Mouse (Mus musculus): ENCODE data around the gene Thap3.

The Thap3 gene

DNA sequence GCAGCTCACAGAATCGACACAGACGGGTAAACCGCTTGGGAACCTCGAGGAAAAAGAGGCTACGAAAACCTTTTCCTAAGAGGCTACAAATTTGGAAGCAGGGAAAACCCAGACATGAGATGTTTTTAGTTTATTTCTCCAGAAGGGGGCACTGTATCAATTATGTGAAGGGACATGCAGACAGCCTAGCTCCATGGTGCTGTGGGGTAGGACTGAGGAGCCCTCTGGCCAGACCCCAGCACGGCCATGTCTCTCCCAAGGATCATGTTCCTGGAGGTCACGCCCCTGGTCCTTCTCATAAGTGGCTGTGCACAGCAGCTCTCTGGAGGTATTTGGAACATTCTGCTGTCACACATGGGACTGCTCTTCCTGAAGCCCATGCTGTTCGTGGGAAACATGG lies 8.1 kb downstream of the Thap3 start:
- no peak for DNase-seq

- DNase-seq: peak; percentile 85
These were observed 11.0 kb downstream of the Thap3 start for GRCm38 (mm10) chr4:151977748-151978147.

DNA sequence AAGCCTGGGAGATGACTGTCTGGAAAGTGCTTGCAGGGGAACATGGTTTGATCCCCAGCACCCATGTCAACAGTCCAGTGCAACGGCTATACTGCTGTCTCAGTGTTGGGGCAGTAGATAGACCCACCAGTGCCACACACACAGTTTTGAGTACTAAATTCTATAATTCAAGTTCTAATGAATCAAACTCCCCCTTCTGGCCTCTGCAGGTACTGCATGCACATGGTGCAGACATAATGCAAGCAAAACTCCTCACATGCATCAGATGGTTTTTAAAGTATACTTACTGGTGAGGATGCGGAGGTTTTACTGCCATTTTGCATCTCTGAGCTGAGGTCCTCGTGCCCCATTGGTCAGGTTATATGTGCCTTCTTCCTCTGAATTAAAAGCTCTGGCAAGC lies 13.4 kb downstream of the Thap3 start:
- no peak for DNase-seq

DNA sequence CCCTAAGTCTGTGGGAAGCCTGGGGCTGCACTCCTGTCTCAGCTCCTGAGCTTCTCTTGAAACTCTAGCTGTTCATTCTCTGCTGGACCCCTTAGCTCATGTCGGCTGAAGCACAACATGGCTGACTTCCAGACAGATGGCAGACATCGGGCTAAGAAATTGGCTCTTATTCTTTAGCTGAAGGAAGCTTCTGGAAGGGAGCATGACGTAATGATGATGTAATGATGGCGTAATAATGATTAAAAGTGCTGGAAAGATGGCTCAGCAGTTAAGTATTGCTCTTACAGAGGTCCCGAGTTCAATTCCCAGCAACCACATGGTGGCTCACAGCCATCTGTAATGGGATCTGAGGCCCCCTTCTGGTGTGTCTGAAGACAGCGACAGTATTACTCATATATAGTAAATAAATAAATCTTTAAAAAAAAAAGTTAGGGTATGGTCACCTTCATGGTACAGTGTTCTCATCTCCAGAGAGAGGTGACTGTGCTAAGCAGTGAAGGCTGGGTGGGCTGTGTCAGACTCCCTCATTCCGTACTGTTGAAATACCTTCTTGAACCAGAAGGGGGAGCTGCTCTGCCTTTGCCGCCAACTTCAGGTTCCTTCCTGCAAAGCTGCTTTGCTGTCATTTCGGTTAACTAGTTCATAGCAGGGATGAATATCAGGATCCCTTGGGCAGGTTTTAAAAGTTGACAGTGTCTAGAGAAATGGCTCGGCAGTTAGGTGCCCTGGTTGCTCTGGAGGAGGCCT lies 16.4 kb downstream of the Thap3 start:
- peak; percentile 32 for DNase-seq

GRCm38 (mm10) chr4:151968204-151968921 lies 20.4 kb downstream of the Thap3 start:
- no peak for DNase-seq

DNA sequence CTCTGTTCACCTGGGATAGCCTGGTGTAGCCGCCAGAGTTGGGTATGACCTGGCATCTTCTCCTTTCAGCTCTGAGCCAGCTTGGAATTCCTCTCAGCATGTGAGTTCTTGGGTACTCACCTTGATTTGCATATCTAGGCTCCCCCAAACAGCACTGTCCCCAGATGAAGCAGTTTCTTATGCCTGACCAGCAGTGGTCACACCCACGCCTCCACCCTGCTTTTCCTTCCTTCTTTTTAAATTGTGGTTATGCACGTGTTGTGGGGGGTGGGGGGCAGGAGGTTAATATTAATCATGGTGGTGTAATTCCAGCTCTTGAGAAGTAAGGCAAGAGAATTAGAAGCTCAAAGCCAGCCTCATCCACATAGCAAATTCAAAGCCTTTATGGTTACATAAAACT lies 26.0 kb downstream of the Thap3 start:
- DNase-seq: no peak

GRCm38 (mm10) chr4:151960513-151960854 lies 28.3 kb downstream of the Thap3 start:
- no peak for DNase-seq

- DNase-seq: no peak
These were observed 28.8 kb downstream of the Thap3 start for GRCm38 (mm10) chr4:151959849-151960512.

DNA sequence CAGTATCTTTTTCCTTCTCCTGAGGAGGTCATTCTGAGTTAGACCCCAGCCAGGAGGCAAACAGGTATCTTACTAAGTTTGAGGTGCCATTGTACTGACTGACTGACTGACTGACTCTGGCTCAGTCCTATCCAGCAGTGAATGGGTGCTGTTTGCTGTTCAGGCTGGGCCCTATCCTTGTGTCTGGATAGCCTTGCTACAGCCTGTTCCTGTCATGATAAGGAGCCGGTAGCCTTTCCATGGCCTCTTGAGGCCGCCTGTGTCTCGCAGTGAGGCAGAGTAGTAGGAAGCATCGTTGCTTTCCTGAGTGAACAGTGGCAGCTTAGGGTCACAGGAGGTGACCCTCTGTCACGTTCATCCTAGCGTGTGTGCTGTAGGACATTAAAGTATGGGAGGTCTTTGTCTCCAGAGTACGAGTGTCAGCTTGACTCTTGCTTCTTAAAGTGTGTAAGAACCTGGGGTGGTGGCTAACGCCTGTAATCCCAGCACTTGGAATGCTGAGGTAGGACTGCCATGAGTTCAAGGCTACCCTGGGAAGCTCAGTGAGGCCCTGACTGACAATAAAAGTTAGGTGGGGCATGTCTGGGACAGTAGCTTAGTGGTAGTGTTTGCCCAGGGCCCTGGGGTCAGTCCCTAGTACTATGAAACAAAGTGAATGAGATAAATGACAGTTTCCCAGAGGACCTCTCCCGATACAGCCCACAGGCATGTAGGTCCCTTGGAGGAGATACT lies 31.0 kb downstream of the Thap3 start:
- no peak for DNase-seq

- DNase-seq: no peak
These were observed 33.0 kb downstream of the Thap3 start for GRCm38 (mm10) chr4:151955791-151956190.

- no peak for DNase-seq
These were observed 35.6 kb downstream of the Thap3 start for GRCm38 (mm10) chr4:151953209-151953608.

DNA sequence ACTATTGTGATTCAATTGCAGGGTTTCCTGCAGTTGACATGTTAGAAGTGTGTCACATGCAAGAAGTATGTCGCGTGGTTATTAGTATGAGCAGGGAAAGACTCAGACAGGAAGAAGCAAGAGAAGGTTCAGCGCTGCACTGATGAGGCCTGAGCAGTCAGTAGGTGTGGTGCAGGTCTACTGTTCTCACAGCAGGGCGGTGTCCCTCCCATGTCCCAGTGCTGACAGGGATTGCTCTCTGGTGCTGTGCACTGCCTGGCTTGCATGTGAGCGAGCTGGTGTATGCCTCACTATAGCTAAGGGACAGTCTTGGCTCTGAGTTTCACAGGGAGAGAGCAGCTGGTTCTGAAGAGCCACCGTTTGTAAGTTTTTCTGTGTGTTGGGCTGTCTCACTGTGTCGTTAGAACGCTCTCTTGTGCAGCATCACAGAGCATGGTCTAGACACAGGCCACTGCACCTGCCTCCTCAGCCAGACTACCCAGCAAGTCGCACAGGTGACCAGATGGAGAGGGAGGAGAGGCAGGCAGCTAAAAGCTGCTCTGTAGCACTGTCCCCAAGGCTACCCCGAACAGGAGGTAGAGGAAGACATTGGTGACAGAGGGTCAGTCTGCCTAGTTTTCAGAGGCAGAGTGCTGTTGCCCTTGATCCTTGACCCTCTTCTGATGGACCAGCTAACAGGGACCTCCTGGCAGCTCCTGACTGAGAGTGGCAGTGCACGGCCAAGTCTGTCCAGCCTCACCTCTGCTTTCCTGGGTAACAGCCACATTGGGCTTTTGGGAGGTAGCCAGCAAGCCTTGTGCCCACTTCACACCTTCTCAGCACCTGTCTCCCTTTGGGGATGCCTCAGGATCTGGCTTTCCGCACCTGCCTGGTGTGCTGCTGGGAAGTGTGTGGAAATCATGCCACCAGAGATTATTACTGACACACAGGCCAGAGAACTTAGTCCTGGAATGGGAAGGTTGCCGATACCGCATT lies 40.0 kb downstream of the Thap3 start:
- DNase-seq: no peak

DNA sequence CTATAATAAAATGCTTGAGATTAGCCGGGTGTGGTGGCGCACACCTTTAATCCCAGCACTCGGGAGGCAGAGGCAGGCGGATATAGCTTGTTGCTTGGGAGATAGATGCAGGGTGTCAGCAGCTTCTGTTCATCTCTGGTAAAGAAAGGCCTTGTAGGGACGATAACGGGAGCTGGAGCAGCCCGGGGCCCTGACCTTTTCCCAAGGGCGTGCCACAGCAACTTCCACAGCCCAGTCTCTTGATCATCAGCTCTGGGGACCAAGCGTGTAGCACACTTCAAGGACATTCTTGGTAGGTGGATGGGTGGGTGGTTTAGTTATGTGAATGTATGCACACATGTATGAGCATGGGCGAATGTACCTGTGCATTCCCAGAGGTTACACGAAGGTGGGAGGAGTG lies 42.6 kb downstream of the Thap3 start:
- no peak for DNase-seq

DNA sequence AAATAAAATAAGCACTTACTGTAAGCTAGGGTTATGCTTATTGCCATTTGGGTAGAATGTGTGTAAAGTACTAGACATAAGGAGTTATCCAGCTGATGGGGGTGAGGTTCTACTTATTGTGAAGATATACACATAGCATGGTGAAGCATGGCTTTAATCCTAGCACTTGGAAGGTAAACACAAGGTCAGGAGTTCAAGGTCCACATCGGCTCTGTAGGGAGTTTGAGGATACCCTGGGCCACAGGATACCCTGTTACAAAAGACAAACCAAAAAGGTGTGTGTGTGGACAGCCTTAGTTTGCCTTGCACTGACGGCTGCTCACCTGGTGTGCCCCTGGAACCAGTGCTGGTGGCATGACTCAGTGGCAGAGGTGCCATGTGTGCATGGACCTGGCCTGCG lies 50.7 kb downstream of the Thap3 start:
- no peak for DNase-seq

DNA sequence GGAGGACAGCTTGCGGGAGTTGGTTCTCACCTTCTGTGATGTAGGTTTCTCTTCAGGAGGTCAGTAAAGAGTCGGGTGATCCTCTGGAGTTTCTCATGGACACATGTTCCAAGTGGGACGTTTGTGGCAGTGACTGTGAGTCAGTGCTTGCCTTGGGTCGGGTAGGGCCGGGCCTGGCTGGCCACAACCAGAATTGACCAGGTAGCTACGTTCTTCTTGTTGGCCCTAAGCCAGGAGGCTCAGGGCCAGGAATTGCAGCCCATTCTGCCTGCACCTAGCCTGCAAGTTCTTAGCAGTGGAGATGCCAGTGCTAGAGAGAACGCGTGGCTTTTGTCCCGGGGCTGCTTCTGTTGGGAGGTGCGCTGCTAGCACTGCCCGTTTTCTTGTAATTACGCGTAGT lies 51.4 kb downstream of the Thap3 start:
- peak; percentile 82 for DNase-seq

- DNase-seq: no peak
These were observed 54.6 kb downstream of the Thap3 start for GRCm38 (mm10) chr4:151934215-151934572.

DNA sequence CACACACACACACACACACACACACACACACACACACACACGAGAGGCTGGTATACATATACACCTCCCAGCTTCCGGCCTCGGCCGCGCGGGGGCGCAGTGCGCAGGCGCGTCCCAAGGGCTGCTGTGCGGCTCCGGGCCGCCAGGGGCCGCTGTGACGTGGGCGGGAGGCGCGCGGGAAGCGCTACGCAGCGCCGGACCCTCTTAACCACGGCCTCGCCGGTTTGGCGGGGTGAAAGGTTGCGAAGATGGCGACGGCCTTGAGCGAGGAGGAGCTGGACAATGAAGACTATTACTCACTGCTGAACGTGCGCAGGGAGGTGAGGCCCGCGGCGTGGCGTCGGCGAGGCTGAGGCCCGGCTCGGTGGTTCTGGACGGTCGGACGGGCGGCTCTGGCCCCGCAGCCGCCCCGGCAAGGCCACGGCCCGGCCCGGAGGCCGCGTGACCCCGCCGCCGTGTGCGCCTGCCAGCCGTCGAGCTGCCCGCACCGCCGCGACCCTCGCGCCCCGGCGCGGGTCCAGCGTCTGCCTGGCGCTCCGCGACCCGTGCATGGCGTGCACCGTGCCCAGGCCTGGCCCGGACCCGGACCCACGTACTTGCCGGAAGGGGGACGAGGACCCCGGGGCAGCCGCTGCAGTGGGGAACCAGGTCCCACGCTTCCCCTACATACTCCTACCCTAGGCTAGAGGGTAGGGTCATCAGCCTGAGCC lies 55.1 kb downstream of the Thap3 start, which contains the start of gene Dnajc11:
Gene Dnajc11 (plus strand): TSS at position 187 of the 710 bp plus-strand sequence.
- DNase-seq: peak; percentile 93

Data from kidney, postnatal 14 days (tissue).